Mouse (Mus musculus) heart, adult 2 months (tissue): ENCODE data around the gene Tmem30c.

Experiments used
- CTCF ChIP-seq: fragments of 200-600 bp; IDR thresholded peaks from 2 replicates; pipeline ENCODE4 v1.8.1; 2022; ENCODE audit warnings: antibody characterized with exemption, mild to moderate bottlenecking, moderate library complexity
- POLR2A ChIP-seq: fragments of 200-500 bp; IDR thresholded peaks from 2 replicates; pipeline ENCODE4 v1.6.1; 2011; ENCODE audit warnings: mild to moderate bottlenecking, low read depth, low read length, control low read depth; ENCODE audit not compliant: insufficient read depth

DNA sequence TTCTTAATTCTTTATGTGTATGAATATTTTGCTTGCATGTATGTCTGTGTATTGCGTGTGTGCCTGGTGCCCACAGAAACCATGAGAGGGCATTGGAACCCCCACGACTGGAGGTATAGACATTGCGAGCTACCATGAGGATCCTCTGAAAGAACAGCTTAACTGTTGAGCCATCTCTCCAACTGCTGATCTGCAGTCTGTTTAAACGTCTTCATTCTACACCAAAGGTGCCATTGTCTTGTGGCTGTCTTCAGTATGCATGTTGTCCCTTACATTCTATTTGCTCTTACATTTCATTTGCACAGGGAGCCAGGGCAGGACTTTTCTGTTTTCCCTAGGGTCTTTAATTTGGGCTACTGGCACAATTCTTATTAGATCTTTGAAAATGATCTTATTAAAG lies 41.7 kb downstream of the Tmem30c start:
- TF ChIP-seq CTCF, result no peak
- no peak for TF ChIP-seq POLR2A
